Mouse (Mus musculus) ES-Bruce4 (cell line): ENCODE measurements around the gene Gatb.

ENCODE experiments used
- CTCF ChIP-seq: IDR thresholded peaks from one replicate; pipeline ENCODE4 v1.8.1; 2011; ENCODE audit warnings: low read depth, low read length
- POLR2A ChIP-seq: IDR thresholded peaks from one replicate; pipeline ENCODE4 v1.8.1; 2011; ENCODE audit warnings: low read length; ENCODE audit not compliant: insufficient read depth

DNA sequence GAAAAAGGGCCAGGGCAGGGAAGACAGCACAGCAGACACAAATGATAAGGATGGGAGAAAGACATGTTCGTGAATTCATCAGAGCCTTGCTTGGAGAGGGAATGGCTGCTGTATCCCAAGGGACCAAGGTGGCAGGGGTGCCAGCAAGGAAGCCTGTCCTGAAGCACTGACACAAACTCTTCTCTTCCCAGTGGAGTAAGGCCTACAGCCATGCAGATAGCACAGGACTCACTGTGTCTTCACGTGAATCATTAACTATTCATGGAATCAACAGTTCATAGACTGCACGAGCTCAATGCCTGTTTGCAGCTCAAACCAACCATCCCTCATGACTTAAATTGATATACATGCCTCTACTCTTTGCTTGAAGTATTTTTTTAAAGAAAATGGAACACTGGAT lies 104.0 kb downstream of the Gatb start:
- no peak for TF ChIP-seq CTCF
- no peak for TF ChIP-seq POLR2A
